8 mouse cellular contexts compared by ENCODE assay signal in the genomic region with DNA sequence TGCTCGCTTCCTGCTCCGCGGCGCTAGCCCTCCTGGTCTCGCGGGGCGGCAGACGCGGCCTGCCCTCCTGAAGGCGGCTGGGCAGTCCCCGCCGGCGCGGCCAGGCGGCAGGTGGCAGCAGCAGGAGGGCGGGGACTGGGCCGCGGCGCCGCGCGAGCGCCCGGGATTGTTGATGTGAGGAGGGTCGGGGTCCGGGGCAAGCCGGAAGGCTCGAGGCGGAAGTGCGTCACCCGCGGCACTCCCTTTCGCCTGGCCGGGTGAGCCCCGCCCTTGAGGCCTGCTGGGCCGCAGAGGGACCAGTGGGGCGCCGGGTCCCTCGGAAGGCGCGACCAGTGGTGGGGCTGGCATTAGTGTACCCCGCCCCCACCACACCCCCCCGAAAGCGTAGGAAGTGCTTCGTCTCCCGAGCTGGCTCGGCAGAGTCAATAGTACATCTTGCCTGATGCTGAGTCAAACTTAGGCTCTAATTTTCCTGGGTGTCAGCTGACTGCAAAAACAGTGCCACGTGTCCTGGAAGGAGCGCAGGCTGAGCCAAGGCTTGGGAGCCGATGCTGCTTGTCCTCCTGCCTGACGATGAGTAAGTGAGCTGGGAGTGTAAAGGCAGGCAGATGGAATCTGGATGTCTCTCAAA. TPM values are rescaled to one million over a fixed set of nuclear protein-coding genes. Genes with fewer than 3 reads are reported as not detected.
DNase-seq lines count a peak whose midpoint lies in the region; ATAC-seq lines count a peak whose summit lies in the region.

Gene Herpud2, minus strand, starts transcription at position 210 of the 631 bp plus-strand sequence.

- peak; percentile 96 for DNase-seq in NIH3T3 (ENCODE audit: low read depth)
- DNase-seq in cerebellum, postnatal 10 days: peak; percentile 94 to 96
- peak; percentile 83 to 84 for DNase-seq in frontal cortex, postnatal 14 days (ENCODE audit: low spot score in 2 of 2)
- DNase-seq in layer of hippocampus, postnatal 36 days: peak; percentile 91
- peak; percentile 95 for DNase-seq in lung, postnatal 36 days
- DNase-seq in retina, postnatal 1 day: peak; percentile 97
- DNase-seq in urinary bladder, adult 18-20 months (ENCODE audit: low spot score in 2 of 2): peak; percentile 58 to 91

- peaks cover 28% of the 10 kb centered on the region for H3K4me1 ChIP-seq in hindbrain, embryonic 13.5 days (replicated peaks)

- H3K27ac ChIP-seq in hindbrain, embryonic 13.5 days: peak within 1 kb of the TSS; percentile 99

- H3K27me3 ChIP-seq in hindbrain, embryonic 13.5 days: no peaks in the 10 kb centered on the region

- no peaks in the 10 kb centered on the region for H3K36me3 ChIP-seq in hindbrain, embryonic 13.5 days

- under 1% methylated on average over 45 of the region's 51 CpGs for WGBS in hindbrain, embryonic 13.5 days

- H3K9ac ChIP-seq in hindbrain, embryonic 13.5 days: peak within 1 kb of the TSS; percentile 93

- H3K4me2 ChIP-seq in hindbrain, embryonic 13.5 days: peak within 1 kb of the TSS; percentile 89

- ATAC-seq in hindbrain, embryonic 13.5 days (ENCODE audit: low FRiP score): peak; percentile 99

- no peaks in the 10 kb centered on the region for H3K9me3 ChIP-seq in hindbrain, embryonic 13.5 days

- peak within 1 kb of the TSS; percentile 92 for H3K4me3 ChIP-seq in hindbrain, embryonic 13.5 days

RNA-seq across cellular contexts. Expression of gene Herpud2, which starts in this region (rescaled TPM):
- polyA plus RNA-seq in hindbrain, embryonic 13.5 days (2015; fragmentation: Nextera tagmentation; extraction: Ambion mirVana): 33.5 and 35.6 TPM in 2 replicates
- total RNA-seq in layer of hippocampus, postnatal 36 days (2021): 10 to 100 TPM; 44.9 to 47.9 TPM

Comparison
In these comparisons a context has a peak if more than half of its experiments do, and no peak if none do; other contexts are left out.
1. Peak in every context shown above with its lines: DNase-seq, ATAC-seq, H3K4me3 ChIP-seq and H3K27ac ChIP-seq.